Mouse (Mus musculus) G1E (cell line): Measurements from ENCODE around the gene Edem1. TPM values are rescaled to one million over a fixed set of nuclear protein-coding genes. Genes with fewer than 3 reads are reported as not detected.

ENCODE experiments used
- ATAC-seq: 2 replicates; pipeline ENCODE4 v1.8.0; 2016; ENCODE audit warnings: mild to moderate bottlenecking; ENCODE audit not compliant: insufficient number of reproducible peaks, poor library complexity, low FRiP score, severe bottlenecking; ENCODE audit errors: extremely low read depth
- DNase-seq: peaks from one replicate; pipeline ENCODE4 v3.0.0; 2012; ENCODE audit warnings: low spot score
- H3K27me3 ChIP-seq: 2 replicates; pipeline ENCODE4 v1.6.1; 2012; ENCODE audit warnings: mild to moderate bottlenecking, low read length, inconsistent platforms; ENCODE audit not compliant: insufficient read depth
- H3K36me3 ChIP-seq: replicated peaks from 2 replicates; pipeline ENCODE3; 2012; ENCODE audit warnings: mild to moderate bottlenecking, inconsistent platforms
- H3K4me1 ChIP-seq: 2 replicates; pipeline ENCODE4 v1.6.1; 2012; ENCODE audit warnings: low read depth, low read length, inconsistent platforms, mixed read lengths; ENCODE audit not compliant: insufficient read depth
- H3K4me3 ChIP-seq: 2 replicates; pipeline ENCODE4 v1.5.1; 2012; ENCODE audit warnings: low read depth, mild to moderate bottlenecking, inconsistent platforms, low read length, moderate library complexity, mixed read lengths
- H3K9me3 ChIP-seq: replicated peaks from 2 replicates; pipeline ENCODE4 v1.6.1; 2012; ENCODE audit warnings: inconsistent platforms
- CTCF ChIP-seq: IDR thresholded peaks from 2 replicates; pipeline ENCODE4 v1.5.1; 2012; ENCODE audit warnings: low read depth, low read length, inconsistent platforms, mixed read lengths
- GATA1 ChIP-seq: IDR thresholded peaks from 2 replicates; pipeline ENCODE4 v1.6.1; 2012; ENCODE audit warnings: borderline replicate concordance, low read length, inconsistent platforms, mixed read lengths
- GATA2 ChIP-seq: IDR thresholded peaks from 2 replicates; pipeline ENCODE4 v1.6.1; 2012; ENCODE audit warnings: low read depth, low read length, inconsistent platforms, borderline replicate concordance
- POLR2AphosphoS5 ChIP-seq: IDR thresholded peaks from 2 replicates; pipeline ENCODE4 v1.6.1; 2012; ENCODE audit warnings: low read depth, low read length, inconsistent platforms; ENCODE audit not compliant: insufficient replicate concordance
- TAL1 ChIP-seq: conservative IDR thresholded peaks from 2 replicates; pipeline ENCODE4 v1.6.1; 2012; ENCODE audit warnings: low read depth, low read length, inconsistent platforms, mixed read lengths
- polyA plus RNA-seq: library from polyadenylated mRNA; stranded (reverse); fragments of >175 nt; gene quantifications from 2 replicates; pipeline ENCODE4 v1.2.3, GENCODE M21; 2012
- total RNA-seq, 2 experiments: library from RNA; stranded (forward) in 1 of 2; stranded (reverse) in 1 of 2; fragments of 200-1000 nt in 1 of 2; fragments of >200 nt in 1 of 2; fragmentation: Nextera tagmentation in 1 of 2; gene quantifications; 2 replicates each; pipeline ENCODE4 v1.2.3; 2014 to 2017

Edem1 gene
- total and polyA plus RNA-seq, 3 experiments: 9.6 to 79.5 (median 66.1) TPM

DNA sequence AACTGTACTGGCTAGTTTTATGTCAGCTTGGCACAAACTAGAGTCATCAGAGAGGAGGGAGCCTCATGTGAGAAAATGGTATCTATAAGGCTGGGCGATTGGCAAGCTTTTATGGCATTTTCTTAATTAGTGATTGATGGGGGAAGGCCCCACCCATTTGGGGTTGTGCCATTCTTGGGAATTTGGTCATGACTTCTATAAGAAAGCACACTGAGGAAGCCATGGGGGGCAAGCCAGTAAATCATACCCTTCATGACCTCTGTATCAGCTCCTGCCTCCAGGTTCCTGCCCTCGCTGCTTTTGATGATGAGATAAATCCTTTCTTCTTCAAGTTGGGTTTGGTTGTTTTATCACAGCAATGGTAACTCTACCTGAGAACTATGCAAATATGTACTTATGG lies 42.0 kb downstream of the Edem1 start:
- TF ChIP-seq POLR2AphosphoS5 (no peak), GATA2 (no peak), CTCF (no peak), GATA1 (no peak)
- H3K4me3 ChIP-seq: no peak overlapping the region
- H3K4me1 ChIP-seq: peaks cover 5% of the 10 kb centered on the region
- H3K36me3 ChIP-seq: no peaks in the 10 kb centered on the region
- H3K27me3 ChIP-seq: peaks cover 15% of the 10 kb centered on the region
- no peak for DNase-seq
- no peak for ATAC-seq
- H3K9me3 ChIP-seq: no peaks in the 10 kb centered on the region

DNA sequence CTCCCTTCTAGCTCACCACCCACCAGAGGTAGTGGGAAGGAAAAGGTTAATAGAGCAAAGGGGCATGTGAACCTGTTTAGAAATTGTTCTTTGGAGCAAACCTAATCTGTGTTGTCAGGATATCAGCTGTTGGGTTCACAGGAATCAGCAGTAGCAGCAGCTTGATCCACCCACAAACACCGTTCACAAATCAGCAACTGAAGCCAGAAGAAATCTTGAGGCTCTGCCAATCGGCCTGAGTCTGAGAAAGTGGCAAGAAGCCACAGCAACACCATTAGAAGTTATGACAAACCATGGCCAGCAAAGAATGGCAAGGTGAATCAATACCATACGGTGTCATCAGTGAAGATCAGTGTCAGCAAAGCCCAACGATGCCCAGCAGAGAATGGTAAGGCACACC lies 42.8 kb downstream of the Edem1 start:
- Histone ChIP-seq H3K9me3 (no peaks in the 10 kb centered on the region), H3K4me1 (peaks cover 4% of the 10 kb centered on the region), H3K4me3 (no peak overlapping the region), H3K27me3 (peaks cover 13% of the 10 kb centered on the region), H3K36me3 (no peaks in the 10 kb centered on the region)
- DNase-seq: no peak
- ATAC-seq: no peak
- TF ChIP-seq POLR2AphosphoS5: no peak
- no peak for TF ChIP-seq CTCF
- TF ChIP-seq GATA1: no peak
- TF ChIP-seq TAL1: no peak
- no peak for TF ChIP-seq GATA2

GRCm38 (mm10) chr6:108875344-108875743 lies 46.9 kb downstream of the Edem1 start:
- Histone ChIP-seq H3K4me1 (no peaks in the 10 kb centered on the region), H3K27me3 (peaks cover 9% of the 10 kb centered on the region; the same call in 1 of the 2 replicates), H3K4me3 (no peak overlapping the region), H3K9me3 (no peaks in the 10 kb centered on the region), H3K36me3 (no peaks in the 10 kb centered on the region)
- DNase-seq (no peak), ATAC-seq (no peak)
- TF ChIP-seq GATA1: no peak
- TF ChIP-seq GATA2: no peak
- TF ChIP-seq CTCF: no peak
- TF ChIP-seq TAL1: no peak
- no peak for TF ChIP-seq POLR2AphosphoS5

GRCm38 (mm10) chr6:108876052-108876451 lies 47.6 kb downstream of the Edem1 start:
- TF ChIP-seq GATA2 (no peak), GATA1 (no peak), POLR2AphosphoS5 (no peak), TAL1 (no peak), CTCF (no peak)
- ATAC-seq: no peak
- DNase-seq: no peak

DNA sequence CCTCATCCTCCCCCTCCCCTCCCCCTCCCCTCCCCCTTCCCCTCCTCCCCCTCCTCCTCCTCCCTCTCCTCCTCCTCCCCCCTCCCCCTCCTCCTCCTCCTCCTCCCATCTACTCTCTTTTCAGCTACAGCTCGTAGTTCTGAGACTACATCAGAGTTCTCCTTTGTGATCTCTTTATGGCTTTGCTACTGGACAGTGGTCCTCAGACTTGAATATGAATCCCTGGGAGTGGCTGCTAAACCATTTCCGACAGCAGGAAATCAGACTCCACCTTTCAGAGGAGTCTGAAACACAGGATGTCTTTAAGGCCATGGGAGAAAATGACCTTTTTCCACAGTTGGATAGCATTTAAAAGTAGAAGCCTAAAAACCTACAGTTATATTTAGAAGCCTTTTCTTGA lies 48.0 kb downstream of the Edem1 start:
- no peak for DNase-seq
- H3K4me1 ChIP-seq: no peaks in the 10 kb centered on the region
- no peak overlapping the region for H3K4me3 ChIP-seq
- no peak for ATAC-seq
- peaks cover 4% of the 10 kb centered on the region for H3K9me3 ChIP-seq
- no peaks in the 10 kb centered on the region for H3K36me3 ChIP-seq
- no peak for TF ChIP-seq POLR2AphosphoS5
- no peak for TF ChIP-seq CTCF
- TF ChIP-seq GATA1: no peak
- no peak for TF ChIP-seq TAL1
- no peak for TF ChIP-seq GATA2
- H3K27me3 ChIP-seq: peaks cover 6% of the 10 kb centered on the region; the same call in 1 of the 2 replicates

More at GRCm38 (mm10) chr6:108876052-108876451, 47.6 kb downstream of the Edem1 start:
- Histone ChIP-seq H3K27me3 (peaks cover 9% of the 10 kb centered on the region; the same call in 1 of the 2 replicates), H3K36me3 (no peaks in the 10 kb centered on the region), H3K4me1 (no peaks in the 10 kb centered on the region), H3K9me3 (peaks cover under 1% of the 10 kb centered on the region), H3K4me3 (no peak overlapping the region)

DNA sequence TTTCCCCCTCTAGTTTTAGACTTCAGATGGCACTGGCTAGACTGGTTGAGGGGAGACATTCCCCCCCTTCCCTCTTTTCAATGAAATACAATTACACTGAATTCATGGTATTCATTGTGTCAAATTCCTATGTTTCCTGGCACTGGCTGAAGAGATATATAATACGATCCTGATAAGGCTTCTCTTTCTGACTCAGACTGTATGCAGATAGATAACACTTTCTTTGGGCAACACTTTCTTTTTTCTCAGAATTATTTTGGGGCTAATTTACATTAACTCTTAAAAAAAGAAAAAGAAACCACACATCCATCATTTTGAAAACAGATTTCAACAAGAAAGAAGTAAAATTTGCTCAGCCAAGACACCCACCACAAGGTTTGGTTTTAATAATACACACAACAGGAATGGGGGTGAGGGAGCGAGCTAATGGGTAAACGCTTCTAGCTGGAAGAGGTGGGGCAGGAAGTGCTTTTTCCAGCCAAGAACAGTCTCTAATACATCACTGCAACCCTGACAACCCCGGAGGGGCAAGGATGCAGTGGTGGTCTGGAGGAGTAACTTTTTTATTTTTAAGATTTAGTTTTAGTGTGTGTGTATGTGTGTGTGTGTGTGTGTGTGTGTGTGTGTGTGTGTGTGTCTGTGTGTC lies 52.0 kb downstream of the Edem1 start:
- Histone ChIP-seq H3K4me3 (no peak overlapping the region), H3K9me3 (peaks cover 4% of the 10 kb centered on the region), H3K27me3 (0 out of 2 replicates have a peak, but pooled peaks cover 2% of the 10 kb centered on the region), H3K4me1 (no peaks in the 10 kb centered on the region), H3K36me3 (no peaks in the 10 kb centered on the region)
- no peak for ATAC-seq
- TF ChIP-seq GATA2: no peak
- no peak for TF ChIP-seq TAL1
- TF ChIP-seq POLR2AphosphoS5: no peak
- TF ChIP-seq GATA1: no peak
- DNase-seq: no peak
